Mouse (Mus musculus): ENCODE measurements around the gene Rlf.
"Not testable (repeated sequence)": the region's sequence is repeated elsewhere in the genome, so short reads cannot be mapped to it uniquely, and the experiment has no call there.

The Rlf gene

DNA sequence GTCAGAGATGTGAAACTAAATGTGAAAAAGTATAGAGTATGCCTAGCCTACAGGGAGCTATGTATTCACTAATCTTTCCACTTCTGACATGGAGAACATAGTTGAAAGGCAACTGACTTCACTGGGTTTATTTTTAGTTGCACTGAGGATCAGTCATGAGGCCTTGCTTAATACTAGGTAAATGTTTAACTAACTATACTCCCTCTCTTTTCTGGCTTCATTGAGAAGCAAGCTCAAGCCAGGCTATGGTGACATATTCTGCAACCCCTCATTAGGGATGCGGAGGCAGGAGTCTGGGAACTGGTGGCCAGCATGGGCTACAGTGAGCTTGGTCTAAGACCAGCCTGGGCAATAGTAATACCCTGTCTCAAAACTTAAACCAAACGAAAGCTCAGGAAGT lies 47.2 kb downstream of the Rlf start:
- in situ Hi-C loops (cut with MboI, MseI), result no loop called here

DNA sequence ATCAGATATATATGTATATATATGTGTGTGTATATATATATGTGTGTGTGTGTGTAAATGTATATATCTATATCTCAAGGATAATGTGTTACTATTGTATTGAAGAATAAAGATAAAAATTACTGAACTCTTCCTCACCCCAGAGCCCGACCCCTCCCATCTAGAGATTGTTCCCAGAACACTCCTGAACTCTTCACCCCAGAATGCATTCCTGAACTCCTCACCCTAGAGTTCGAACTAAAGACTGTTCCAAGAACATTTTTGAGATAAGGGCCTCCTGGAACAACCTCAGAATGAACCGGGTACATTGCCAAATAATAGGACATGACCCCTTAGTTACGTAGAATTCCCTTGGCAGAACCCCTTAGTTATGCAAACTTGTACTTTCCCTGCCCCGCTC lies 48.2 kb downstream of the Rlf start:
- in situ Hi-C loops (cut with MboI, MseI), result not testable (repeated sequence)

DNA sequence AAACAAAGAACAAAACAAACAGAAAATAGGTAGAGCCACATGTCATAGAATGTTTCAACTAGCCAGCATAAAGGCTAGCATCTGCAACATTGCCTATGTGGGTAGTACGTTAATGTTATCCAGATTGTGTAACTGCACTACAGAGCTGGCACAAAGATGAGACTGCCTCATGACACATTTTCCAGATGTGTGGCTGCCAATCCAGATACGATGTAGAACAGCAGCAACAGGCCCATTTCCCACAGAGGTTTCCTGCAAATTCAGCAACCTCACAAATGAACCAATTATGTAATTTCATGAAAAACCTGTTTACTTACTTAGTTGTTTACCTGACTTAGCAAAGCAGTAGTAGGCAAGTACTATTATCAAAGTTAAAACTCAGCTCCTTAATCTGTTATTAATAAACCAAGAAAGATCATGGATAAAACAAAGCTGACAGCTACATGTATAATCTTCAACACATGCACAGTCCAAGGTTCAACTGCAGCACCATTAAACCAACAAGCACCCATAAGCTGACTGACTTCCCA lies 51.3 kb downstream of the Rlf start:
- in situ Hi-C loops (cut with MboI, MseI), result no loop called here

DNA sequence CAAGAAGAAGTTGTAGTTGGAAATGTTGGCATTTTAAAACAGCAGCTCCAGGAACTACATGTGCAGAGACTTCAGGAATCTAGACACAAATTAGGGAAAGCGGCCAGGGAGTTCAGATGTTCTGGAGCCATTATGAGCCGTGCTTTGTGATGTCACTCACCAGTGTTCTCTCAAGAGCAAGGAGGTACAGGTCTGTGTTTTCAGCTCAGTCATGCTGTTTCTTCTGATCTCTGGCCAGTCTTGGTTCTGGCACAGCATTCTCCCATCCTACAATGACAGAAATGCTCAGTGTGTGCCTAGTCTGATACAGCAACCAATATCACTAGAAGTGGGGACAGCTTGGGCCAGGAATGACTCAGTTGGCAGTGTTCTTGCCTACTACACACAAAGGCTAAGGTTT lies 105.8 kb downstream of the Rlf start, which contains the start of gene Tmco2:
TSS of gene Tmco2 (minus strand) at position 101 of the 400 bp plus-strand sequence.
- in situ Hi-C loops (cut with MboI, MseI), result no loop called here

DNA sequence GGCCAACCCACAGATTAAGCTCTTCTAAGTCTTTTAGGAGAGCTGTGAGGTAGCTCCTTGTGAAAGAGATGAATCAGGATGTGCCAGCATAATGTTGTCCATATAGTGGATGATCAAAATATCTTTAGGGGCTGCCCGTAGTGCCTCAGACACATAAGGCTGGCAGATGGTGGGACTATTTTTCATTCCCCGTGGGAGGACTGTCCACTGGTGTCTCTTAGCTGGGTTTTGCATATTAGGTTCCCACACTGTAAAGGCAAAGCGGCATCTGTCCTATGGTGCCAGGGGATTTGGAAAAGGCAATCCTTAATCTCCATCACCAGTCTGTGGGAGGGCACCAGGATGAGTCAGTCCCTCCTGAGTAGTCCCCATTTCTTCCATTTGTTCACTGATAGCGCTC lies 111.6 kb downstream of the Rlf start:
- in situ Hi-C loops (cut with MboI, MseI), result no loop called here

DNA sequence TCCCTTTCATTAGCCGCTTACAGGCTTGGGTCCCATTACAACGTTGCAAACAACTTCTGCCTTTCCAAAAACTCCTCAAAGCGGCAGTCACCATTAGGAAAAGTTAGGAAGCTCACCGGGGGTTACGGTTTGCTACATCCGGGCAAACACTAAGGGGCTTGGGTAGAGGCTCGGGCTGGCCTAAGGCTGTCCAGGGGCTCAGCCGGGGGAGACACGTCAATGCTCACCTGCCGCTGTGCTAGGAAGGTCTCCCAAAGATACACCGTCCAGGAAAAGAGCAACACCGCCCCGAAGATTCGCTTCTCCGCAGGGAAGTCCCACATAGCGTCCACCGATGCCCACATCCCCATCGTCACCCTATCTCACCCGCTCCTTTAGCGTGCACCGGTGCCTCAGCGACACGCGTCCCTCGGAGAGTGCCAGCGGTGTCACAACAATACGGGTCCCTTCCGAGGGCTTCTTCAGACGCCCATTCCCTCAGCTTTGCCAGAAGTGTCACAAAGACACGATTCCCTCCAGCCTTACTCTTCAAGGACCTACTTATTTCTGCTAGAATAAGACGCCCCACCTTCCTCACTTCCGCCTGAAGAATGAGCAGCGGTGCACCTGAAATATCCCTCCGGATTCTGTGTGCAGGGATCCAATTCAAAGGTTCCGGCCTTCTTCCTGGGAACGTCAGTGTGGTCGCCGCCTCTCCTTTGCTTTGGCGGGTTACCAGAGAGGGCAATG lies 117.1 kb downstream of the Rlf start, which contains the start of gene Zmpste24:
TSS of gene Zmpste24 (minus strand) at position 592 of the 729 bp plus-strand sequence.
- in situ Hi-C loops (cut with MboI, MseI), result loop anchor here (5.0 kb wide), 2 partner anchors 119 to 1789 kb away; partner anchors contain the start of genes Cap1 and Rlf
